Mouse (Mus musculus): ENCODE measurements at regions not wholly inside any gene's neighbourhood (a gene's known extent, or its start where the extent isn't known, plus 50 kb on each side); places are given as distances from the start of the nearest gene placed in this dataset.

- no peaks in the 10 kb centered on the region for H3K36me3 ChIP-seq (ENCODE audit: control insufficient read depth, insufficient read depth, low read length)
- H3K27ac ChIP-seq (replicated peaks; ENCODE audit: low read depth, low read length), result no peak overlapping the region
- peaks cover 11% of the 10 kb centered on the region for H3K4me1 ChIP-seq (ENCODE audit: control insufficient read depth, insufficient read depth, low read length)
- H3K9me3 ChIP-seq (ENCODE audit: control insufficient read depth, low read length), result no peaks in the 10 kb centered on the region
- no peak for DNase-seq (ENCODE audit: low spot score)
- no peak for TF ChIP-seq POLR2A (IDR thresholded peaks at IDR 0.05; ENCODE audit: borderline replicate concordance, extremely low read depth, insufficient read depth, insufficient read length)
- ATAC-seq (ENCODE audit: low FRiP score, low read depth), result no peak
- 69% methylated on average over 4 of the region's 4 CpGs for WGBS
- no peaks in the 10 kb centered on the region for H3K27me3 ChIP-seq (ENCODE audit: control insufficient read depth, insufficient read depth, low read length)
- H3K4me2 ChIP-seq (replicated peaks; ENCODE audit: low read depth, low read length, severe bottlenecking), result no peak overlapping the region
- H3K9ac ChIP-seq (ENCODE audit: low read depth, low read length, severe bottlenecking), result no peak overlapping the region
- no peak overlapping the region for H3K4me3 ChIP-seq (replicated peaks; ENCODE audit: low read length)
Measured at GRCm38 (mm10) chr17:14610791-14611522, 83.1 kb downstream of the Thbs2 start.

- Histone ChIP-seq H3K9me3 (ENCODE audit: control insufficient read depth, low read length) (no peaks in the 10 kb centered on the region), H3K4me2 (replicated peaks; ENCODE audit: low read depth, low read length, severe bottlenecking) (no peak overlapping the region), H3K4me1 (ENCODE audit: control insufficient read depth, insufficient read depth, low read length) (peaks cover 11% of the 10 kb centered on the region), H3K4me3 (replicated peaks; ENCODE audit: low read length) (no peak overlapping the region), H3K27ac (replicated peaks; ENCODE audit: low read depth, low read length) (no peak overlapping the region), H3K36me3 (ENCODE audit: control insufficient read depth, insufficient read depth, low read length) (no peaks in the 10 kb centered on the region), H3K27me3 (ENCODE audit: control insufficient read depth, insufficient read depth, low read length) (no peaks in the 10 kb centered on the region), H3K9ac (ENCODE audit: low read depth, low read length, severe bottlenecking) (no peak overlapping the region)
- ATAC-seq (ENCODE audit: low FRiP score, low read depth) (no peak), DNase-seq (ENCODE audit: low spot score) (no peak)
- WGBS, result 81% methylated on average over 4 of the region's 4 CpGs
- TF ChIP-seq POLR2A (IDR thresholded peaks at IDR 0.05; ENCODE audit: borderline replicate concordance, extremely low read depth, insufficient read depth, insufficient read length), result no peak
Measured at GRCm38 (mm10) chr17:14608845-14609244, 85.2 kb downstream of the Thbs2 start.

- Histone ChIP-seq H3K4me1 (ENCODE audit: control insufficient read depth, insufficient read depth, low read length) (peaks cover 11% of the 10 kb centered on the region), H3K4me2 (replicated peaks; ENCODE audit: low read depth, low read length, severe bottlenecking) (no peak overlapping the region), H3K9ac (ENCODE audit: low read depth, low read length, severe bottlenecking) (no peak overlapping the region), H3K4me3 (replicated peaks; ENCODE audit: low read length) (no peak overlapping the region), H3K27me3 (ENCODE audit: control insufficient read depth, insufficient read depth, low read length) (no peaks in the 10 kb centered on the region), H3K36me3 (ENCODE audit: control insufficient read depth, insufficient read depth, low read length) (no peaks in the 10 kb centered on the region), H3K9me3 (ENCODE audit: control insufficient read depth, low read length) (no peaks in the 10 kb centered on the region), H3K27ac (replicated peaks; ENCODE audit: low read depth, low read length) (peak overlapping the region; percentile 49; the same call in 1 of the 2 replicates)
- TF ChIP-seq POLR2A (IDR thresholded peaks at IDR 0.05; ENCODE audit: borderline replicate concordance, extremely low read depth, insufficient read depth, insufficient read length), result no peak
- no peak for DNase-seq (ENCODE audit: low spot score)
- ATAC-seq (ENCODE audit: low FRiP score, low read depth), result peak; percentile 55; the same call in 1 of the 2 replicates
- 46% methylated on average over 5 of the region's 5 CpGs for WGBS
Measured at GRCm38 (mm10) chr17:14606356-14606989, 87.6 kb downstream of the Thbs2 start.

GRCm38 (mm10) chr17:14599681-14600080, 94.4 kb downstream of the Thbs2 start:
- ATAC-seq (ENCODE audit: low FRiP score, low read depth), result no peak
- no peaks in the 10 kb centered on the region for H3K36me3 ChIP-seq (ENCODE audit: control insufficient read depth, insufficient read depth, low read length)
- no peak overlapping the region for H3K9ac ChIP-seq (ENCODE audit: low read depth, low read length, severe bottlenecking)
- DNase-seq (ENCODE audit: low spot score), result no peak
- H3K4me1 ChIP-seq (ENCODE audit: control insufficient read depth, insufficient read depth, low read length), result peaks cover 13% of the 10 kb centered on the region
- TF ChIP-seq POLR2A (IDR thresholded peaks at IDR 0.05; ENCODE audit: borderline replicate concordance, extremely low read depth, insufficient read depth, insufficient read length), result no peak
- H3K27me3 ChIP-seq (ENCODE audit: control insufficient read depth, insufficient read depth, low read length), result no peaks in the 10 kb centered on the region
- H3K4me2 ChIP-seq (replicated peaks; ENCODE audit: low read depth, low read length, severe bottlenecking), result no peak overlapping the region
- H3K9me3 ChIP-seq (ENCODE audit: control insufficient read depth, low read length), result no peaks in the 10 kb centered on the region
- no peak overlapping the region for H3K4me3 ChIP-seq (replicated peaks; ENCODE audit: low read length)
- WGBS, result 71% methylated on average over 10 of the region's 10 CpGs
- 0 out of 2 replicates have a peak overlapping the region, but pooled peaks have one; percentile 14 for H3K27ac ChIP-seq (replicated peaks; ENCODE audit: low read depth, low read length)

GRCm38 (mm10) chr17:14596470-14596869, 97.6 kb downstream of the Thbs2 start:
- H3K4me3 ChIP-seq (replicated peaks; ENCODE audit: low read length), result no peak overlapping the region
- no peaks in the 10 kb centered on the region for H3K9me3 ChIP-seq (ENCODE audit: control insufficient read depth, low read length)
- no peak overlapping the region for H3K27ac ChIP-seq (replicated peaks; ENCODE audit: low read depth, low read length)
- H3K4me2 ChIP-seq (replicated peaks; ENCODE audit: low read depth, low read length, severe bottlenecking), result no peak overlapping the region
- ATAC-seq (ENCODE audit: low FRiP score, low read depth) (no peak), DNase-seq (ENCODE audit: low spot score) (no peak)
- H3K9ac ChIP-seq (ENCODE audit: low read depth, low read length, severe bottlenecking), result no peak overlapping the region
- H3K36me3 ChIP-seq (ENCODE audit: control insufficient read depth, insufficient read depth, low read length), result no peaks in the 10 kb centered on the region
- TF ChIP-seq POLR2A (IDR thresholded peaks at IDR 0.05; ENCODE audit: borderline replicate concordance, extremely low read depth, insufficient read depth, insufficient read length), result no peak
- H3K27me3 ChIP-seq (ENCODE audit: control insufficient read depth, insufficient read depth, low read length), result no peaks in the 10 kb centered on the region
- WGBS, result 77% methylated on average over 7 of the region's 7 CpGs
- H3K4me1 ChIP-seq (ENCODE audit: control insufficient read depth, insufficient read depth, low read length), result peaks cover 18% of the 10 kb centered on the region
